Mouse (Mus musculus) heart, embryonic 11.5 days (tissue): ENCODE data around the gene Rhbdd1. TPM values are rescaled to one million over a fixed set of nuclear protein-coding genes. Genes with fewer than 3 reads are reported as not detected.

Source experiments
- ATAC-seq: fragments of 200-750 bp; cut with Nextera tagmentation; replicated peaks from 2 replicates; pipeline ENCODE4 v1.8.0; 2017; ENCODE audit warnings: moderate library complexity; ENCODE audit not compliant: insufficient number of reproducible peaks, low FRiP score, low TSS enrichment
- H3K27ac ChIP-seq: fragments of 300-500 bp; sonication (generic); 2 replicates; pipeline ENCODE4 v1.5.1; 2014; ENCODE audit warnings: mild to moderate bottlenecking, low read depth, low read length
- H3K27me3 ChIP-seq: fragments of 300-500 bp; sonication (generic); 2 replicates; pipeline ENCODE4 v1.6.1; 2014; ENCODE audit warnings: mild to moderate bottlenecking, low read length, mixed read lengths; ENCODE audit not compliant: control insufficient read depth, insufficient read depth
- H3K36me3 ChIP-seq: fragments of 300-500 bp; sonication (generic); 2 replicates; pipeline ENCODE4 v1.6.1; 2014; ENCODE audit warnings: mild to moderate bottlenecking, low read length, moderate library complexity, mixed read lengths; ENCODE audit not compliant: control insufficient read depth, insufficient read depth
- H3K4me1 ChIP-seq: fragments of 300-500 bp; sonication (generic); 2 replicates; pipeline ENCODE4 v1.6.1; 2014; ENCODE audit warnings: low read length; ENCODE audit not compliant: control insufficient read depth, insufficient read depth
- H3K4me2 ChIP-seq: fragments of 300-500 bp; sonication (generic); 2 replicates; pipeline ENCODE4 v1.6.1; 2014; ENCODE audit warnings: mild to moderate bottlenecking, moderate library complexity
- H3K4me3 ChIP-seq: fragments of 300-500 bp; sonication (generic); 2 replicates; pipeline ENCODE4 v1.5.1; 2014; ENCODE audit warnings: low read depth, low read length
- H3K9ac ChIP-seq: fragments of 300-500 bp; sonication (generic); 2 replicates; pipeline ENCODE4 v1.6.1; 2014; ENCODE audit warnings: mild to moderate bottlenecking, low read depth, low read length, moderate library complexity
- H3K9me3 ChIP-seq: fragments of 300-500 bp; sonication (generic); replicated peaks from 2 replicates; pipeline ENCODE4 v1.6.1; 2016; ENCODE audit warnings: low read length; ENCODE audit not compliant: control insufficient read depth
- WGBS: fragments of 180-500 bp; shearing (Covaris S2); extraction: QIAGEN DNeasy Blood & Tissue Kit; methylation state at CpG from one replicate; pipeline ENCODE4 v1.1.7; 2014; ENCODE audit not compliant: insufficient replicate concordance; 5-methylcytosine and 5-hydroxymethylcytosine counted together
- polyA plus RNA-seq: library from polyadenylated mRNA; unstranded; fragments of >200 nt; fragmentation: Nextera tagmentation; extraction: Ambion mirVana; gene quantifications from 2 replicates; pipeline ENCODE4 v1.2.1, GENCODE M21; 2014

The Rhbdd1 gene
- polyA plus RNA-seq, 1 experiment from 2014 or later, result 7.9 TPM

DNA sequence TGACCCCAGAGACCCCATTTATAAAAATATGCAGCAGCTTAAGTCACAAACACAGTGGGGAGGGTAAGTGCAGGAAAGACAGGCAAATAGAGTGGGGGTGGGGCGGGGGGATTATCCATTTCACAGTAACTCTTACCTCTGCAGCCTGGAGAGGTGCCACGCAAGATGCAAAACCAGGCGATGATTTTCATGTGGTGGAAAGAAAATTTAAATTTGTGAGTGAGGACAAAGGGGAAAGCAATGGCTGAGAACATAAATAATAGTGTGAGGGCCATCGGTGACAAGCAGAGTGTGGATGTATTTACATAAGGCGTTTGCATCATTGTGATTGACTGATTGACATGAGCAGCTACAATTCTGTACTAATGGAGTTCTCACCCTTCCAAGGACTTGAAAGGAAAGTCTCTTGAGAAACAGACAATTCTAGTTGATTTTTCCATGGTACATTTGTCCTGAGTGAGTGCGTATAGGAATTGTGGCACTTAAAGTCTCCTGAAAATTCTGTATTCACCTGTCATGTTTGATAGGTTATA, 149.1 kb downstream of the Rhbdd1 start:
- H3K4me1 ChIP-seq, result no peaks in the 10 kb centered on the region
- no peaks in the 10 kb centered on the region for H3K36me3 ChIP-seq
- no peak for ATAC-seq
- H3K27ac ChIP-seq, result no peak overlapping the region
- H3K4me2 ChIP-seq, result no peak overlapping the region
- H3K27me3 ChIP-seq, result no peaks in the 10 kb centered on the region
- H3K9ac ChIP-seq, result no peak overlapping the region
- 62% methylated on average over 6 of the region's 6 CpGs for WGBS
- no peak overlapping the region for H3K4me3 ChIP-seq
- no peaks in the 10 kb centered on the region for H3K9me3 ChIP-seq

DNA sequence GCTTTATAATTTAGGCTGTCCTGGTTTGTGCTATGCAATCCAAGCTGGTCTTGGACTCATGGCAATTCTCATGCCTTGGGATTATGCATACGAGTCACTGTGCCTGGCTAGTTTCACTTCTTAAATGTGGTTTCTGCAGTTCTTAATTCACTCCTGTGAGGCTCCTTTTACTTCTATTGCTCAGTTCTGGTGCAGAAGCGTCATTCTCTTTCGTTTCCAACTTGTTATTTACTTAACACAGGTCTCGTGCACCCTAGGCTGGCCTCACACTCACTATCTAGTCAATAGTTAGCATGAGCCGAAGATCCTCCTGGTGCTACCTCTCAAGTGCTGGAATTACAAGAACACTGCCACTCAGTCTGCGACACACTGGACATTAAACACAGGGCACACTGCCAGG, 152.6 kb downstream of the Rhbdd1 start:
- Histone ChIP-seq H3K9me3 (no peaks in the 10 kb centered on the region), H3K4me2 (no peak overlapping the region), H3K27me3 (no peaks in the 10 kb centered on the region), H3K9ac (no peak overlapping the region), H3K27ac (no peak overlapping the region), H3K4me1 (no peaks in the 10 kb centered on the region), H3K4me3 (no peak overlapping the region), H3K36me3 (no peaks in the 10 kb centered on the region)
- no peak for ATAC-seq
- WGBS, result 68% methylated on average over 6 of the region's 6 CpGs

DNA sequence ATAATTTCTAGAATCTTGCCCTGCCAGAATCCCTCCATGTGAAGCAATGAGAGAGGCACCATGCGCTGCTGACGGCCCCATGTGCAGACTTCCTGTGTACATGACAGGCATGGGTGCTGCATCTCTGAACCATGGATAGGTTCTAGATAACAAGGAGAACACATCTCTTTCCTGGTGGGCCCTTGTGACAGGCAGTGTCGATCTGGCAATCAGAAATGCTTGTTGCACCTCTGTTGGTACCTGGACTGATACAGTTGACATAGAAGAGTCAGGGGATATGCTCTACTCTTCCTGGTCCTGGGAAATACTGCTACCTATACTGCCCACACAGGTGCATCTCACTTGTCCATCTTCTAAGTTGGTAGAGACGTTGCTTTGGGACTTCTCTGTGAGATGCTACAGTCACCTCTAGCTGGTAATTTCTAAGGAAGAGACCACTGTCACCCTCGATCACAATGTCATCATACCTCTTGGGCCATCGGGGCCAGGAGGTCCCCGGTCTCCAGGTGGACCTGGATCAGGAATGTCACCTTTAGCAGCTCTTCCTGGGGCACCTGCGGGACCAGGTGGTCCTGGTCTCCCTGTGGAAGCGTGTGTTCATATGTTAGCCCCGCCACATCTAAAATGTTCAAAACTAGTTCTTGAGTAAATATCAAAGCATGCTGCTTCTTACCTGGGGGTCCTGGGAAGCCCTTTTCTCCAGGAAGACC, 154.4 kb downstream of the Rhbdd1 start:
- WGBS, result 83% methylated on average over 10 of the region's 10 CpGs
- H3K4me2 ChIP-seq, result no peak overlapping the region
- no peaks in the 10 kb centered on the region for H3K9me3 ChIP-seq
- no peak overlapping the region for H3K9ac ChIP-seq
- no peaks in the 10 kb centered on the region for H3K4me1 ChIP-seq
- no peak overlapping the region for H3K27ac ChIP-seq
- no peaks in the 10 kb centered on the region for H3K27me3 ChIP-seq
- H3K4me3 ChIP-seq, result no peak overlapping the region
- ATAC-seq, result no peak
- no peaks in the 10 kb centered on the region for H3K36me3 ChIP-seq

DNA sequence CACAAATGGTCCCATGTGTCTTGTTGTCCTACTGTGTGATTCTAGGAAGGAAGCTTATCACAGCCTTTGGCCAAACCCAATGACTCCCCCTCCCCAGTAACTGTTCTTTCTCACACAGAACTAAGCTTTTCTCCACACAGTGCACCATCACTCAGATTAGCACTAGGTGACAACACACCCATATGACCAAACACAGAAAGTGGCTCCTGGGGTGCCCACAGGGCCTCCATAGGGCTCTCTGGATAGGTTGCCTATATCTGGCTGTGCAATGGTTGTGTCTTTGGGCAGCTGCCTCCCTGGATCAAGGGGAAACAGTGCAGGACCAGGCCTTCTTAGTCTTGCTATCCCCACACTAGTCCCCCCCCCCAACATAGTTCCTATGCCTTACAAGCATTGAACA, 157.2 kb downstream of the Rhbdd1 start:
- Histone ChIP-seq H3K4me3 (no peak overlapping the region), H3K27ac (no peak overlapping the region), H3K4me2 (no peak overlapping the region), H3K9ac (no peak overlapping the region), H3K9me3 (no peaks in the 10 kb centered on the region), H3K27me3 (no peaks in the 10 kb centered on the region), H3K36me3 (no peaks in the 10 kb centered on the region), H3K4me1 (no peaks in the 10 kb centered on the region)
- ATAC-seq, result no peak

DNA sequence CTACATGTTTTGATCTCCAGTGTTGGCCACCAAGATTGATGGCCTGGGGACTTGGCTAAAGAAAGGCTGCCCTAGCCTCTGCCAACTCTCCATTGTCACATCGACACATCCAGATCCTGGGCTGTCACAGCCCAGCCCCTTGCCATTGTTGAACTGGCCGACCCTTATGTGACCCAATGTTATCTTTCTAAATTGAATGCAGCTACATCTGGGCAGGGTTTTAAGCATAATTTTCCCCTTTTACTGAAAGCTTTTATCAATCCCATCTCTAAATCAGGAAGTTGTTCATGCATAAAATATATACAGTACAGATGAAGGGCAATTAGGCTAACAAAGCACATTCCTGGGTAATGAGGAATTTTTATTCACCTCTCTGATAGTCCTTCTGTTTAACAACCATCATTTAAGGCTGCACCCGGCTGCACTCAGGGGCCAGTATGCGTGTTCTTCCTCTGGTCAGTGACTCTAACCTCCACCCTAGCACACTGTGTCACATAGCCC, 158.3 kb downstream of the Rhbdd1 start:
- Histone ChIP-seq H3K9ac (no peak overlapping the region), H3K27ac (no peak overlapping the region), H3K27me3 (no peaks in the 10 kb centered on the region), H3K4me1 (no peaks in the 10 kb centered on the region), H3K4me2 (no peak overlapping the region), H3K9me3 (no peaks in the 10 kb centered on the region), H3K4me3 (no peak overlapping the region), H3K36me3 (no peaks in the 10 kb centered on the region)
- WGBS, result 45% methylated on average over 4 of the region's 4 CpGs
- ATAC-seq, result no peak

DNA sequence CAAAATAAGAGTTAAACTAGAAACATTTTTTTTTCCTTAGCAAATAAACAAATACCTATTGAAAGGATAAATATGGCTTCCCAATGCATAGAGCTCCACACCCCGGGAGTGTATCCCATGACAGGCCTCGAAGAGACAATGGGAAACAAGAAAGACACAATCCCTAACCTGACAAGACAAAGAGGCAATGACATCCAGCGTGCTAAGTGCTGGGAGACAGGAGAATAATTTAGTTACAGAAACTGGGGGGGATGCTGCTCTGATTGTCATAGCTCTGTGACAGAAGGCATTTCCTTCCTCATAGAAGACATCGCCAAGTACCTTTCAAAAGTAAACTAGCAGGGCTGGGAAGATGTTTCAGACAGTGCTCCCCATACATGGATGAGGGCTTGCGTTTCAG, 159.0 kb downstream of the Rhbdd1 start:
- Histone ChIP-seq H3K27me3 (no peaks in the 10 kb centered on the region), H3K4me3 (no peak overlapping the region), H3K4me1 (no peaks in the 10 kb centered on the region), H3K27ac (no peak overlapping the region), H3K9ac (no peak overlapping the region), H3K9me3 (no peaks in the 10 kb centered on the region), H3K4me2 (no peak overlapping the region), H3K36me3 (no peaks in the 10 kb centered on the region)
- WGBS, result 86% methylated on average over 5 of the region's 5 CpGs
- no peak for ATAC-seq

DNA sequence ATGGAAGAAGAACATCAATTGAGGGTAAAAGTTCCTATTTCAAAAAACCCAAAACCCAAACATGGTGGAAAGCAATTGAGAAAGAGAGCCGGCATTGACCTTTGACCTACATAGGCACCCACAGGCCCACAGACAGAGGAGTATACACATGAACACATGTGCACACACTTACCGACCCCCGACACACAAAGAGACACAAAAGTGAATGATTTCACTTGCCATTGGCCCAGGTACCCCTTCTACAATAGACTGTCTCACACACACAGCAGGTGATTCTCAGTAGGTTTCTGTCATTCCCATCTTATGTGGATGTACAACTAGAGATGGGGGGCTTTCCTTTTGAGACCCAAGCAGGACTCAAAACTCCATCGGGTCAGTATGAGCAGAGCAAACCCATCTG, 159.6 kb downstream of the Rhbdd1 start:
- Histone ChIP-seq H3K27ac (no peak overlapping the region), H3K9ac (no peak overlapping the region), H3K4me3 (no peak overlapping the region), H3K4me1 (no peaks in the 10 kb centered on the region), H3K4me2 (no peak overlapping the region), H3K27me3 (no peaks in the 10 kb centered on the region), H3K36me3 (no peaks in the 10 kb centered on the region), H3K9me3 (no peaks in the 10 kb centered on the region)
- ATAC-seq, result no peak
- 77% methylated on average over 4 of the region's 4 CpGs for WGBS

DNA sequence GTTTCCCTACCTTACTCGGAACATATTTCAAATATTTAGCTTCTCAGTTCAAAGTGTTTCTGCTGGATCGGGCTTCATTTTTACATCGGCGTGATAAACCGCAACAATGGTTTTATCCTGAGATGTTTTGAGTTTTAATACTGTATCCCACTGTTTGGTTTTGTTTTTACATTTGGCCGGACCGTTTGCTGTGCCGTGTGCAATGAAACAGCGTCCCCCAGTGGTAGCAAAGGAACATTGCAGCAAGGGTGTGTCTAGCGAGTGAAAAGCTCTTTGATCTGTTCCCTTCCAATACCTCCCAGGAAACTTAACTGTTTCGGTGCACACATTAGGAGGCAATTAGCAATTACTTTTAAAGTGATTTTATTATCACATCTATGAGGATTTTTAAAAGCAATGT, 160.0 kb downstream of the Rhbdd1 start:
- WGBS, result 44% methylated on average over 11 of the region's 11 CpGs
- no peak overlapping the region for H3K4me2 ChIP-seq

DNA sequence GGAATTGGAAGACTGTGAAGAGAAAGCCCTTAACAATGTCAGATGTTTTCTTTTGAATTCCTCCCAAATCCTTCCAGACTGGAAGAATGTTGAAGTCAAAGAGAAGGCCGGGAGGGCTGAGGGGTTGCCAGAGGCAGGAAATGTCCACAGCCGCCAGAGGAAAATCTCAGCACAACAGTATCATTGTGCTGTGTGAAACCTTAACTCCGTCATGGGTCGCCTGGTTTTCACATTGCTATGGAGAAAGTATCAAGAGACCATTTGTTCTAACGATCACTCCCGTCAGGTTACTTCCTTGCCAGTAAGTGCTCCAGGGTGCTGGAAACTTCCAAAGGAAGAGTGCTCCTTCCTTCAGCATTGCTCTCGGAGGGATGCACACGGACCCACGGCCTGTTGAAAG, 160.5 kb downstream of the Rhbdd1 start:
- 35% methylated on average over 9 of the region's 9 CpGs for WGBS
- no peaks in the 10 kb centered on the region for H3K9me3 ChIP-seq
- ATAC-seq, result no peak
- no peak overlapping the region for H3K9ac ChIP-seq
- no peaks in the 10 kb centered on the region for H3K4me1 ChIP-seq
- 0 out of 2 replicates have a peak overlapping the region, but pooled peaks have one; percentile 17 for H3K27ac ChIP-seq
- no peak overlapping the region for H3K4me3 ChIP-seq
- H3K36me3 ChIP-seq, result no peaks in the 10 kb centered on the region
- no peak overlapping the region for H3K4me2 ChIP-seq
- H3K27me3 ChIP-seq, result no peaks in the 10 kb centered on the region

More for the DNA sequence above, 160.0 kb downstream of the Rhbdd1 start:
- Histone ChIP-seq H3K9me3 (no peaks in the 10 kb centered on the region), H3K27ac (no peak overlapping the region), H3K27me3 (no peaks in the 10 kb centered on the region), H3K36me3 (no peaks in the 10 kb centered on the region), H3K9ac (no peak overlapping the region), H3K4me1 (no peaks in the 10 kb centered on the region), H3K4me3 (no peak overlapping the region)
- ATAC-seq, result no peak
